Mouse (Mus musculus) small intestine, adult 2 months (tissue): ENCODE results near the gene Sp6.

Experiments used
- CTCF ChIP-seq: fragments of 200-500 bp; IDR thresholded peaks from 2 replicates; pipeline ENCODE4 v1.5.1; 2012; ENCODE audit warnings: low read depth, mild to moderate bottlenecking, control low read depth, inconsistent platforms, low read length, moderate library complexity, mixed read lengths; ENCODE audit not compliant: insufficient replicate concordance, insufficient read length; ENCODE audit errors: extremely low read depth
- POLR2A ChIP-seq: fragments of 200-500 bp; IDR thresholded peaks from 2 replicates; pipeline ENCODE4 v1.6.1; 2012; ENCODE audit warnings: low read depth, mild to moderate bottlenecking, control low read depth, inconsistent platforms, low read length, moderate library complexity

DNA sequence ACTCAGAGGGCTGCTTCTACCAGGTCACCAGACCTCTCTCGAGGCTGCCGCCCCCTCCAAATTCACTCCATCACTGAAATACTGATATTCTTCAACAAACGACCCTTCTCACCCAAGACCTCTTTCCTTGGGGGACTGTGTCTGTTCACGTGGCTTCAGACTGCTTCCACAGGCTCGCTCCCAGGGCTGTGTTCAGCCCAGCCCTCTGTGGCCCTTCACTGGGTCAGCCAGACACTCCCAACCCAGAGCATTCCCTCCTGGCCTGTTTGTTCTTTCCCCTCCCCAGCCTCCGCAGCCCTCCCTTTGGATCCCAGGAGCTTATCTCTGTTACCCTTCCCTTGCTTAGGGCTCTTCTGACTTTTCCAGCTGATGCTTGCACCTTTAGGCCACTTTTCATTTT lies 44.7 kb upstream of the Sp6 start:
- TF ChIP-seq POLR2A, result no peak
- no peak for TF ChIP-seq CTCF
